Mouse (Mus musculus) myocyte (in vitro differentiated cells): ENCODE results near the gene Cdipt. TPM values are rescaled to one million over a fixed set of nuclear protein-coding genes. Genes with fewer than 3 reads are reported as not detected.
A peak's percentile ranks its signal among the peaks of the same experiment; 100 is the strongest.

ENCODE experiments used
- H3K27me3 ChIP-seq: one replicate; pipeline ENCODE4 v1.6.1; 2011; ENCODE audit not compliant: control insufficient read depth, insufficient read depth, insufficient read length
- H3K36me3 ChIP-seq: one replicate; pipeline ENCODE4 v1.6.1; 2011; ENCODE audit not compliant: control insufficient read depth, insufficient read depth
- H3K4me2 ChIP-seq: one replicate; pipeline ENCODE4 v1.6.1; 2011; ENCODE audit warnings: low read depth, control low read depth
- H3K4me3 ChIP-seq: one replicate; pipeline ENCODE4 v1.5.1; 2011; ENCODE audit warnings: mild to moderate bottlenecking, control low read depth, moderate library complexity
- H3K79me2 ChIP-seq: one replicate; pipeline ENCODE4 v1.6.1; 2011; ENCODE audit not compliant: control insufficient read depth, insufficient read depth
- H3ac ChIP-seq: one replicate; pipeline ENCODE4 v1.6.1; 2011; ENCODE audit not compliant: control insufficient read depth, insufficient read length
- CEBPB ChIP-seq: IDR thresholded peaks from 2 replicates; pipeline ENCODE4 v1.6.1; 2011; ENCODE audit warnings: mild to moderate bottlenecking, moderate library complexity; ENCODE audit not compliant: poor library complexity, insufficient read depth, severe bottlenecking
- E2F4 ChIP-seq: IDR thresholded peaks from one replicate; pipeline ENCODE4 v1.6.1; 2011; ENCODE audit warnings: mild to moderate bottlenecking, control low read depth, moderate library complexity; ENCODE audit not compliant: insufficient read depth
- MAX ChIP-seq: IDR thresholded peaks from one replicate; pipeline ENCODE4 v1.6.1; 2011; ENCODE audit warnings: low read depth, mild to moderate bottlenecking, control low read depth
- MYOD1 ChIP-seq, 3 experiments: IDR thresholded peaks; one replicate each; pipeline ENCODE4 v1.6.1; 2011; ENCODE audit warnings: control low read depth in 2 of 3, low read depth in 2 of 3, mild to moderate bottlenecking in 2 of 3, moderate library complexity in 1 of 3; ENCODE audit not compliant: insufficient read length in 2 of 3, control insufficient read depth in 1 of 3
- MYOG ChIP-seq, 3 experiments: IDR thresholded peaks; one replicate each; pipeline ENCODE4 v1.6.1; 2011; ENCODE audit warnings: control low read depth in 2 of 3, low read depth in 2 of 3, mild to moderate bottlenecking in 2 of 3; ENCODE audit not compliant: insufficient read length in 2 of 3, control insufficient read depth in 1 of 3, insufficient read depth in 1 of 3
- POLR2A ChIP-seq: IDR thresholded peaks from one replicate; pipeline ENCODE4 v1.6.1; 2011; ENCODE audit warnings: low read depth, mild to moderate bottlenecking, control low read depth, moderate library complexity; ENCODE audit not compliant: insufficient read length
- POLR2AphosphoS2 ChIP-seq: IDR thresholded peaks from one replicate; pipeline ENCODE4 v1.6.1; 2011; ENCODE audit warnings: low read depth, control low read depth; ENCODE audit not compliant: insufficient read length
- REST ChIP-seq: IDR thresholded peaks from one replicate; pipeline ENCODE4 v1.6.1; 2011; ENCODE audit warnings: mild to moderate bottlenecking, control low read depth, moderate library complexity; ENCODE audit not compliant: insufficient read depth, insufficient read length
- SRF ChIP-seq: IDR thresholded peaks from one replicate; pipeline ENCODE4 v1.6.1; 2011; ENCODE audit warnings: low read depth; ENCODE audit not compliant: control insufficient read depth, insufficient read length
- TCF12 ChIP-seq: IDR thresholded peaks from one replicate; pipeline ENCODE4 v1.6.1; 2011; ENCODE audit warnings: mild to moderate bottlenecking, control low read depth; ENCODE audit not compliant: poor library complexity, insufficient read depth, severe bottlenecking
- TCF3 ChIP-seq: IDR thresholded peaks from one replicate; pipeline ENCODE4 v1.6.1; 2011; ENCODE audit warnings: low read depth, control low read depth; ENCODE audit not compliant: insufficient read length
- USF1 ChIP-seq: IDR thresholded peaks from one replicate; pipeline ENCODE4 v1.6.1; 2011; ENCODE audit warnings: low read depth, mild to moderate bottlenecking, control low read depth, moderate library complexity
- polyA plus RNA-seq: library from polyadenylated mRNA; unstranded; fragments of >200 nt; fragmentation: generic; extraction: Trizol; gene quantifications from one replicate; pipeline ENCODE4 v1.2.1, GENCODE M21; 2012; ENCODE audit warnings: missing spikeins

The Cdipt gene
- polyA plus RNA-seq, 1 experiment, result 173 TPM

GRCm38 (mm10) chr7:126986319-126986718 is 10.6 kb downstream of the Cdipt start:
- no peak overlapping the region for H3ac ChIP-seq
- TF ChIP-seq TCF3 (no peak), MYOG (IDR thresholded peaks at IDR 0.05; ENCODE audit: control insufficient read depth in 1 of 3, insufficient read depth in 1 of 3, insufficient read length in 2 of 3, low read depth in 2 of 3) (peak in 2 of 3 experiments; percentile 26 to 65), POLR2A (no peak), SRF (no peak), USF1 (no peak), MAX (no peak), MYOD1 (IDR thresholded peaks at IDR 0.05; ENCODE audit: control insufficient read depth in 1 of 3, insufficient read length in 2 of 3, low read depth in 2 of 3) (peak in 1 of 3 experiments; percentile 72), POLR2AphosphoS2 (peak; percentile 56), CEBPB (no peak), E2F4 (no peak), REST (no peak), TCF12 (no peak)

GRCm38 (mm10) chr7:126988816-126989215 is 13.1 kb downstream of the Cdipt start:
- Histone ChIP-seq H3K4me2 (no peak overlapping the region), H3K4me3 (no peak overlapping the region), H3K36me3 (no peaks in the 10 kb centered on the region), H3K79me2 (no peaks in the 10 kb centered on the region), H3K27me3 (no peaks in the 10 kb centered on the region), H3ac (no peak overlapping the region)
- no peak for TF ChIP-seq SRF
- no peak for TF ChIP-seq POLR2A
- TF ChIP-seq MYOG (IDR thresholded peaks at IDR 0.05; ENCODE audit: control insufficient read depth in 1 of 3, insufficient read depth in 1 of 3, insufficient read length in 2 of 3, low read depth in 2 of 3), result no peak
- TF ChIP-seq CEBPB, result no peak
- no peak for TF ChIP-seq TCF3
- TF ChIP-seq TCF12, result no peak
- TF ChIP-seq MYOD1 (IDR thresholded peaks at IDR 0.05; ENCODE audit: control insufficient read depth in 1 of 3, insufficient read length in 2 of 3, low read depth in 2 of 3), result no peak
- TF ChIP-seq MAX, result no peak
- TF ChIP-seq E2F4, result no peak
- no peak for TF ChIP-seq REST
- TF ChIP-seq POLR2AphosphoS2, result no peak
- no peak for TF ChIP-seq USF1

More at GRCm38 (mm10) chr7:126986319-126986718, 10.6 kb downstream of the Cdipt start:
- no peaks in the 10 kb centered on the region for H3K27me3 ChIP-seq
- no peak overlapping the region for H3K4me3 ChIP-seq
- H3K36me3 ChIP-seq, result no peaks in the 10 kb centered on the region
- H3K4me2 ChIP-seq, result no peak overlapping the region
- H3K79me2 ChIP-seq, result no peaks in the 10 kb centered on the region

GRCm38 (mm10) chr7:126996449-126996848 is 20.7 kb downstream of the Cdipt start:
- H3K4me3 ChIP-seq, result no peak overlapping the region
- peaks cover 5% of the 10 kb centered on the region for H3K36me3 ChIP-seq
- no peaks in the 10 kb centered on the region for H3K79me2 ChIP-seq
- TF ChIP-seq POLR2AphosphoS2, result no peak
- TF ChIP-seq SRF, result no peak
- H3K27me3 ChIP-seq, result no peaks in the 10 kb centered on the region
- no peak overlapping the region for H3ac ChIP-seq
- no peak overlapping the region for H3K4me2 ChIP-seq

GRCm38 (mm10) chr7:126999568-126999967 is 23.9 kb downstream of the Cdipt start:
- no peak overlapping the region for H3K4me3 ChIP-seq
- H3K36me3 ChIP-seq, result peaks cover 5% of the 10 kb centered on the region
- no peak overlapping the region for H3K4me2 ChIP-seq
- no peaks in the 10 kb centered on the region for H3K27me3 ChIP-seq
- TF ChIP-seq CEBPB (no peak), REST (no peak)
- no peak overlapping the region for H3ac ChIP-seq
- H3K79me2 ChIP-seq, result no peaks in the 10 kb centered on the region

- TF ChIP-seq USF1, result no peak
- no peak for TF ChIP-seq POLR2A
- no peak for TF ChIP-seq E2F4
- H3K79me2 ChIP-seq, result peaks cover 6% of the 10 kb centered on the region
- H3K4me3 ChIP-seq, result no peak overlapping the region
- H3K27me3 ChIP-seq, result no peaks in the 10 kb centered on the region
- no peak overlapping the region for H3ac ChIP-seq
- H3K4me2 ChIP-seq, result no peak overlapping the region
- no peaks in the 10 kb centered on the region for H3K36me3 ChIP-seq
Measured at GRCm38 (mm10) chr7:127003620-127004019, 27.9 kb downstream of the Cdipt start.
